Mouse (Mus musculus) G1E (cell line): ENCODE measurements around the gene Ak5.

Source experiments
- CTCF ChIP-seq: IDR thresholded peaks from 2 replicates; pipeline ENCODE4 v1.5.1; 2012; ENCODE audit warnings: low read depth, low read length, inconsistent platforms, mixed read lengths
- GATA2 ChIP-seq: IDR thresholded peaks from 2 replicates; pipeline ENCODE4 v1.6.1; 2012; ENCODE audit warnings: low read depth, low read length, inconsistent platforms, borderline replicate concordance

DNA sequence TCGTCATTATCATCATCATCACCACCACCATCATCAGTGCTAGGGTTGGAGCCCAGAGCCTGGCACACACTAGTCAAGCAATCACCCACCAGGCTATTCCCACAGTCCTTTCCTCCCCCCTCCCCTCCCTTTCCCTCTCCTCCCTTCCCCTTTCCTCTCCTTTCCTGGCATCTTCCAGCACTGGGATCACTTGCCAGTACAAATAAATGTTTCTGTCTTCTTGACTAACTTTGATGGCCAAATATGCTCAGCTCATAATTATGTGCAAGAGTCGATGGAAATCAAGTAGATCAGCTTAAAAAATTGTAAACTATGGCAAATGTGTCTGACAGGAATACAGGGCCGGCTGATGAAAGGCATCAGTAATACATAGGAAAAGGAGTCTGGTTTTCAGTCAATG, 123.2 kb downstream of the Ak5 start:
- no peak for TF ChIP-seq CTCF
- no peak for TF ChIP-seq GATA2
